Mouse (Mus musculus): Measurements from ENCODE around the gene Bcor.

Bcor gene

GRCm38 (mm10) chrX:12159981-12160656 is at the start of gene Bcor:
TSS of gene Bcor (minus strand) at chrX:12160355.
- peak in 1 of 2 experiments; percentile 20 for DNase-seq (ENCODE audit: low spot score in 2 of 2)

DNA sequence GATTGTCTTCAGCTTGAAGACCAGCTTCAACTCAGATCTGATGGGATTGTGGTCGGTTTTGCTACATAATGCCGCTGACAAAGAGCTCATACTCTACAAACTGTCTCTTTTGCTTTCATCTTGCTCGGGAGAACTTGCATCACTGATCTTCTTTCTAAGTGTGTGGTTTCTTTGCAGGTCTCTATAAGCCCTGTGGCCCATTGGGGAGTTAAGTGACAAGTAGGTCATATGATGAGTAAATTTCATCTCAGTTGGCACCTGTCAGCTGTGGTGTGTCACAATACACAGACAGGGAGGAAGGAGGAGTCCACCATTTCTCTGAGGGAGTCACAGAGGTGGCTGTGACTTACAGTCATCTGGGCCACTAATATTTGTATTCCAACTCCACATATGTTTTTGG is 42.8 kb upstream of the Bcor start:
- DNase-seq (ENCODE audit: low spot score in 2 of 2) = no peak

DNA sequence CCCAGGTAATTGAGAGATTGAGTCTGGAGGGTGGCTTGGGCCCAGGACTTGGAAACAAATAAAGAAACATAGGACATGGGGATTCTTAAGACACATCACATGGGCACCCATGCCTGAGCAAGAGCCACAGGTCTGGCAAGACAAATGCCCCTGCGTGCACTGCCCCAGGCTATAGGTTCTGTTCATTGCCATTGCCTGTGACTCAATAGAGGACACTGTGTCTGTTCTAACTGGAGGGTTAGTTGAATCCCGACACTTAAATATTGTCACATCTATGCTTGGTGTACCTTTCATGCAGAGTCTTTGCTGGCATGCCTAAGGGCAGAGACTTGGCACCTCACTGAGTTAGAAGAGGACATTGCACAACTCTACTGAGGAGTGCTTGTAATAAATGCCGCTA is 41.0 kb upstream of the Bcor start:
- no peak for DNase-seq (ENCODE audit: low spot score in 2 of 2)

GRCm38 (mm10) chrX:12195234-12195919 is 35.2 kb upstream of the Bcor start:
- peak in 1 of 2 experiments; percentile 3 for DNase-seq (ENCODE audit: low spot score in 2 of 2)

DNA sequence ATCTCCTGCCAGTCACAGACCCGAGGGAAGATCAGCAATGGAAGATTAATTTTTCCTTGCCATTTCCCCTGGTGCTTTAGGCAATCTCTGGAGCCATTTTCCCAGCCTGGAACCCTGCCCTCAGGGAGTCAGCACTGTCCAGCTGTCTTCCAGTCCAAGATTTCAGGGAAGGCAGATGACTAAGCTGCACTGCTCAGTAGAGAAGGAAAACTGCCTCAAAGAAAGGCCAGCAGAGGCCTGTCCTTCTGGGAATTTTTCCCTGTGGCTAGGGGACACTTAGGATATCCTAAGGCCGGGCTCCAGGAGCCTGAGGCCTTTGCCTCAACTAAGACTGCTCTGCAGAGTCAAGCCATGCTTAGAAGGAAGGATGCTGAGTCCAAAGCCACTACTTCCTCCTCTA is 32.2 kb upstream of the Bcor start:
- DNase-seq (ENCODE audit: low spot score in 2 of 2) = no peak

- DNase-seq (ENCODE audit: low spot score in 2 of 2) = no peak
Observed at GRCm38 (mm10) chrX:12189511-12189910, 29.4 kb upstream of the Bcor start.

GRCm38 (mm10) chrX:12175198-12175960 is 15.2 kb upstream of the Bcor start:
- no peak for DNase-seq (ENCODE audit: low spot score in 2 of 2)

DNA sequence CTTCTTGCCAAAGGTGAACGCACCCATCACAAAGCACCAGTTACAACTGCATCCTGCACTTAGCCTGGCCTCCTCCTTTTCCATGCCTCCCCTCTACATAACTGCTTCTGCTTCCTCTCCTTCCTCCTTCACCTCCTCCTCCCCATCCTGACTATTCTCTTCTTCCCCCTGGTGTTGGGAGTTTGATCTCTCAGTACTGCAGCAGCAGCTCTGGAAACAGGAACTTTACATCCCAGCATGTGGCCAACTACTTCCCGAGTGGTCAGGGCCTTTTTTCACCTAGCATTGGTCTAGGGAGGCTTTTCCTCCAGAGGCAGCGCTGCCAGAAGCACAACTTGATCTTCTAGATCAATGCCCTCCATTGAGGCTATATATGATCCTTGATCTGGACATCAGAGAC is 10.0 kb upstream of the Bcor start:
- DNase-seq (ENCODE audit: low spot score in 2 of 2) = no peak

- DNase-seq (ENCODE audit: low spot score in 2 of 2) = no peak
Observed at GRCm38 (mm10) chrX:12164591-12165529, 4.7 kb upstream of the Bcor start.

DNA sequence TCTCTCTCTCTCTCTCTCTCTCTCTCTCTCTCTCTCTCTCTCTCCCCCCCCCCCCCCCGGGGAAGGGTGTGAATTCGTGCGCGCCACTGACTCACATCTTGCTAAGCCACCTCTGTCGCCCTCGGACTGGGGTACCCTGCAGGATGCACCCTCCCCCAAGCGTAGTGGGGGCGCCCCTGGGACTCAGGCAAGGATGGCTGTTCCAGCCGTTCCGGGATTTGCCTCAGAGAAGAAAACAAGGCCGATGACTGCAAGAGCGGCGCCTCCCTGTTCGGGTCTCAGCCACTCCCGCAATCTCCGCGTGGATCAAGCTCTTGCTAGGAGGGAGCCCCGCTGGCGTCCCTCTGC is 647 bp downstream of the Bcor start:
- peak in 1 of 2 experiments; percentile 23 for DNase-seq (ENCODE audit: low spot score in 2 of 2)

DNA sequence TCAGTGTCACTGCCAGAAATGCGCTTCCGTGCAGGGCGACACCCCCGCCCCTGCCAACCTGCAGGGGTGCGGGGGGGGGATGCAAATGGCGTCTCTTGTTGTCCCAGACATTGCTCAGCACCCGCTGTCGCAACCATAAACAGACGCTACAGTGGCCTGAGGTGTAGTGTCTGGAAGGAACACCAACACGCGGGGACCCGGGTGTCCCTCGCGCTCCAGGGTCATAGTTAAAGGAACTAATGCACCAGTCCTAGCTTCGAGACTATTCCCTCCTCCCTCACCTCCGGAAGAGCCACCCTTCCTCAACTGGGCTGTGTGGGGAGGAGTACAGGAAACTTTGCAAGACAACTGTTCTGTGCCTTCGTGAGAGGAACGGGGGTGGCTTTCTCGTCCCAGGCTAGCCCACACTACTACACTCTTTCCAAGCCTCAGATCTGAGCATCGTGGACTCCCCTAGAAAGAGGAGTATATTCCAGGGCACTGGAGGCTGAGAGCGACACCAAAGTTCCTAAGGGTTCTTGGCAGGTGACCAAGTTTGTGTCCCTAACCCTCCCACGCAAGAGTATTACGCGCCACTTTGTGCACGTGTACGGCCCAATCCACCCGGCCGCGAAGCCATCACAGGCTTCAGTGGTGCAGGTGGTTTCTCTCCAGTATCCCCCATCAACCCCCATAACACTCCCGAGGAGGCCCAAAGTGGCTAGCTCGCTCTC is 1.2 kb downstream of the Bcor start:
- DNase-seq (ENCODE audit: low spot score in 2 of 2) = no peak

DNA sequence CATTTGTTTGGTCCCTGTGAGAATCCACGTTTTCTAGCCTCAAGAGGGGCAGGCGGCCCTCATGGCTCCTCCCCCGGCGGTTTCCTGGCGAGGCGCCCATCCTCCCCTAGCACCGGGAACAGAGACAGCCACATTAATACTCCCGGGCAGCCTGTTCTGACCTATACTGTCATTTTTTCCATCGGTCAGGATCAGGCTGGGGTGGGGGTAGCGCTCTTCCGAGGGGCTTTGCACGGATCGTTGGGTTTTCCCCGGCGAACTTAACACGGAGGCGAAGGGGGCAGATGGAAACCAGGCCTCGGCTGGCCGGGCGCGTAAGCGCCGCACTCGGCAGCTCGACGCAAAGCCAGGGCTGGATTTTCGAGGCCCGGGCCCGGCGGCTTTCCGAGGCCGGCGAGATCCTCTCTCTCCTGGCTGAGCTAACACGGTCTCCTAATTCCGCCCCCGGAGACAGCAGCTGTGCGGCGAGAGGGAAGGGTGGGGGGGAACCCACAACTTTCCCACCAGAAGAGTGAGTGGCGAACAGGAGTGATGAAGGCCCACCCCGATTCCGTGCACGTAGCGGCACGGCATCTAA is 1.8 kb downstream of the Bcor start:
- DNase-seq (ENCODE audit: low spot score in 2 of 2) = no peak

- DNase-seq (ENCODE audit: low spot score in 2 of 2) = no peak
Observed at GRCm38 (mm10) chrX:12157331-12157930, 2.7 kb downstream of the Bcor start.

GRCm38 (mm10) chrX:12155842-12156291 is 4.3 kb downstream of the Bcor start:
- DNase-seq (ENCODE audit: low spot score in 2 of 2) = no peak

DNA sequence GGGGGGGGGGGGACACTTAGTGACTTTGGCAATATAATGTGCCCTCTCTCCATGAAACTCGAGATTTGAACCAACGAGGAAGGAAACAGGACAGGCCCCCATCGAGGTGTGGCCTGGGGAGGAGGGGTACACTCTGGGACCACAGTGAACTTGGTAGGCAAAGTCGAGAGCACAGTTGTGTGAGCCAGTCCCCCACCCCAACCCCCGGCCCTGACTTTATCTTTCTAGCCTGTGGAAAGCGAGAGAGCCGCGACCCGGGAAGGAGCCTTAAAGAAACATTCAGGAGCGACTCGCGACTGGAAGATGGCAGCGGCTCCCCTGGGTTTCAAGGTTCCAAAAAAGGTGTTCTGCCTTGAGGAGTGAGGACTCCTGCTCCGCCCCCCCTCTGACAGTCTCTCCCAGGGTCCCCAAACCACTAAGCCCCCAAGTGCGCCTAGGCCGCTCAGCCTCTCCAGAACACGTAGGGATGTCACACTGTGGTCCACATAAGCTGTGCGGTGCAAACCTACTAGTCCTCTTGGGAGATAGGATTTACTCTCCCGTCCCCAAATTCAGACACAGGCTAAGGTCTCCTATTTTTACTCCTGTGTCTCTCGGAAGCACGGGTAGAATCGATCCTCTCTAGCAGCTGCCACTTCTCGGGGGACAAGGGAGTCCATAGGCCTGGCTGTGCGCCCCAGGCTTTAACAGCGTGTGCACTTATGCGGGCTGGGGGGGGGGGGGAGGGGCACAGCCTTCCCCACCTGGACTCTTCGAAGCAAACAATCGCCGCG is 4.9 kb downstream of the Bcor start:
- DNase-seq (ENCODE audit: low spot score in 2 of 2) = no peak

- no peak for DNase-seq (ENCODE audit: low spot score in 2 of 2)
Observed at GRCm38 (mm10) chrX:12153141-12154095, 6.7 kb downstream of the Bcor start.

- DNase-seq (ENCODE audit: low spot score in 2 of 2) = no peak
Observed at GRCm38 (mm10) chrX:12151996-12152904, 7.9 kb downstream of the Bcor start.

Measured in frontal cortex, postnatal 14 days (tissue).